Mouse (Mus musculus) lung, postnatal 0 days (tissue): ENCODE results near the gene Sntb2. TPM values are rescaled to one million over a fixed set of nuclear protein-coding genes. Genes with fewer than 3 reads are reported as not detected.
A peak's percentile ranks its signal among the peaks of the same experiment; 100 is the strongest.
"Not testable (repeated sequence)": the region's sequence is repeated elsewhere in the genome, so short reads cannot be mapped to it uniquely, and the experiment has no call there.

Source experiments
- ATAC-seq: fragments of 200-750 bp; cut with Nextera tagmentation; 2 replicates; pipeline ENCODE4 v1.8.0; 2017; ENCODE audit warnings: moderate library complexity
- DNase-seq: peaks from one replicate; pipeline ENCODE4 v3.0.0-alpha.2; 2016; ENCODE audit warnings: low spot score
- H3K27ac ChIP-seq: fragments of 300-500 bp; sonication (generic); 2 replicates; pipeline ENCODE4 v1.5.1; 2014; ENCODE audit warnings: antibody characterized with exemption, mild to moderate bottlenecking, low read length, mixed read lengths
- H3K27me3 ChIP-seq: fragments of 300-500 bp; sonication (generic); replicated peaks from 2 replicates; pipeline ENCODE4 v1.6.1; 2014; ENCODE audit warnings: low read length, mixed read lengths; ENCODE audit not compliant: insufficient read depth
- H3K36me3 ChIP-seq: fragments of 300-500 bp; sonication (generic); 2 replicates; pipeline ENCODE4 v1.6.1; 2014; ENCODE audit warnings: low read length, mixed read lengths; ENCODE audit not compliant: insufficient read depth
- H3K4me1 ChIP-seq: fragments of 300-500 bp; sonication (generic); 2 replicates; pipeline ENCODE4 v1.6.1; 2014; ENCODE audit warnings: antibody characterized with exemption, low read depth, low read length, mixed read lengths; ENCODE audit not compliant: insufficient read depth
- H3K4me2 ChIP-seq: fragments of 300-500 bp; sonication (generic); replicated peaks from 2 replicates; pipeline ENCODE4 v1.6.1; 2014; ENCODE audit warnings: low read depth, mild to moderate bottlenecking, low read length, moderate library complexity, mixed read lengths
- H3K4me3 ChIP-seq: fragments of 300-500 bp; sonication (generic); 2 replicates; pipeline ENCODE4 v1.5.1; 2014; ENCODE audit warnings: low read depth, low read length
- H3K9ac ChIP-seq: fragments of 300-500 bp; sonication (generic); replicated peaks from 2 replicates; pipeline ENCODE4 v1.6.1; 2014; ENCODE audit warnings: low read depth, mild to moderate bottlenecking
- H3K9me3 ChIP-seq: fragments of 300-500 bp; sonication (generic); 2 replicates; pipeline ENCODE4 v1.6.1; 2016; ENCODE audit warnings: low read length, mixed read lengths
- CTCF ChIP-seq: IDR thresholded peaks from 2 replicates; pipeline ENCODE4 v1.5.1; 2016; ENCODE audit warnings: antibody characterized with exemption, mild to moderate bottlenecking
- EP300 ChIP-seq: IDR thresholded peaks from 2 replicates; pipeline ENCODE4 v1.6.1; 2016; ENCODE audit warnings: antibody characterized with exemption, mild to moderate bottlenecking, control low read depth
- WGBS: fragments of 180-500 bp; shearing (Covaris S2); extraction: QIAGEN DNeasy Blood & Tissue Kit; methylation state at CpG from one replicate; pipeline ENCODE4 v1.1.7; 2014; 5-methylcytosine and 5-hydroxymethylcytosine counted together
- polyA plus RNA-seq: library from polyadenylated mRNA; unstranded; fragments of >200 nt; fragmentation: Nextera tagmentation; extraction: Ambion mirVana; gene quantifications from 2 replicates; pipeline ENCODE4 v1.2.1, GENCODE M21; 2015

The Sntb2 gene
- polyA plus RNA-seq, 1 experiment from 2014 or later, result 13.4 TPM

DNA sequence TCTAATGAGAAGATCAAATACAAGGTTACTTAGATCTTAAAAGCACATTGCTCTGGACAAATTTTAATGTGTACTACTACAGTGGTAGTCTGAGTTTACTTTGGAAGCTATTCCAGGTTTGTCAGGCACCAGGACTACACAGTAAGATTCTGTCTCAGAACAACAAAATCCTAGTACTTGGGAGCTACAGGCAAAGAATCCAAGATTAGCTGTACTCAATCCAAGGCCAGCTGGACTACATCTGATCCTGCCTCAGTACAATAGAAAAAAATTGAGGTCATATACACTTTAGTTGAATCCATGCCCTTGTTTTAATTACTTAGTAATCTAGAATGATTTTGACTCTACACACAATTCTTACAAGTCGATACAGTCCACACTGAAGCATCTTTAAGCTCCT lies 79.4 kb downstream of the Sntb2 start:
- ATAC-seq, result peak; percentile 54

GRCm38 (mm10) chr8:107023479-107023878 lies 87.9 kb downstream of the Sntb2 start:
- no peak overlapping the region for H3K4me2 ChIP-seq
- H3K9ac ChIP-seq, result no peak overlapping the region
- no peak for DNase-seq
- TF ChIP-seq CTCF (no peak), EP300 (no peak)
- no peak overlapping the region for H3K4me3 ChIP-seq
- no peaks in the 10 kb centered on the region for H3K9me3 ChIP-seq
- no peaks in the 10 kb centered on the region for H3K27me3 ChIP-seq
- H3K4me1 ChIP-seq, result no peaks in the 10 kb centered on the region
- WGBS, result 91% methylated on average over 8 of the region's 8 CpGs
- no peak for ATAC-seq
- no peak overlapping the region for H3K27ac ChIP-seq
- no peaks in the 10 kb centered on the region for H3K36me3 ChIP-seq

More for the DNA sequence above, 79.4 kb downstream of the Sntb2 start:
- 61% methylated on average over 1 of the region's 1 CpGs for WGBS
- Histone ChIP-seq H3K27me3 (no peaks in the 10 kb centered on the region), H3K9ac (no peak overlapping the region), H3K36me3 (peaks cover 12% of the 10 kb centered on the region; the same call in 1 of the 2 replicates), H3K9me3 (no peaks in the 10 kb centered on the region), H3K4me1 (no peaks in the 10 kb centered on the region), H3K27ac (0 out of 2 replicates have a peak overlapping the region, but pooled peaks have one; percentile 14), H3K4me3 (no peak overlapping the region), H3K4me2 (no peak overlapping the region)
- DNase-seq, result peak; percentile 46
- TF ChIP-seq EP300, result no peak
- TF ChIP-seq CTCF, result no peak

- no peak overlapping the region for H3K27ac ChIP-seq
- no peak overlapping the region for H3K9ac ChIP-seq
- WGBS, result 49% methylated on average over 3 of the region's 3 CpGs
- no peak overlapping the region for H3K4me2 ChIP-seq
- no peaks in the 10 kb centered on the region for H3K36me3 ChIP-seq
- ATAC-seq (no peak), DNase-seq (no peak)
- H3K9me3 ChIP-seq, result no peaks in the 10 kb centered on the region
- H3K4me1 ChIP-seq, result peaks cover 6% of the 10 kb centered on the region; the same call in 1 of the 2 replicates
- H3K4me3 ChIP-seq, result no peak overlapping the region
- no peaks in the 10 kb centered on the region for H3K27me3 ChIP-seq
- TF ChIP-seq CTCF (no peak), EP300 (no peak)
Measured at GRCm38 (mm10) chr8:107029310-107029709, 93.8 kb downstream of the Sntb2 start.

DNA sequence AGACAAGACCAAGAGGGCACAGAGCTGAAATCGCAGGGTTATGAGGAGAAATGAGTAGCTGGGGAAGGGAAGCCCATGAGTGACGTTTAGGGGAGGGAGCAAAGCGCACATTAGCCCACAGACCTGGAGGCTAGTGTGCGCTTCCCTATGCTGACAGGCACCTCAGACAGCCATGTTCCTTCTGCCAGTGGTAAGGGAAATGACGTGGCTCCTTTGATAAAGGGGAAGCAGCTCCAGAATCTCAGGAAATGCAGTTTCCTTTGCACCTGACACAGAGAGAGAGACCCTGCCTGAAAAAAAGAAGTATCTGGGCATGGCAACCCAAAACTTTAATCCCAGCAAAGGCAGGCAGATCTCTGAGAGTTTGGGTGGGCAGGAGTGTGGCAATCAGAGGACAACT lies 94.5 kb downstream of the Sntb2 start:
- Histone ChIP-seq H3K27ac (0 out of 2 replicates have a peak overlapping the region, but pooled peaks have one; percentile 9), H3K9me3 (no peaks in the 10 kb centered on the region), H3K4me1 (peaks cover 6% of the 10 kb centered on the region; the same call in 1 of the 2 replicates), H3K4me3 (no peak overlapping the region), H3K4me2 (no peak overlapping the region), H3K36me3 (no peaks in the 10 kb centered on the region), H3K9ac (no peak overlapping the region), H3K27me3 (no peaks in the 10 kb centered on the region)
- ATAC-seq (no peak), DNase-seq (peak; percentile 35)
- WGBS, result 56% methylated on average over 5 of the region's 5 CpGs
- TF ChIP-seq EP300, result no peak
- no peak for TF ChIP-seq CTCF

DNA sequence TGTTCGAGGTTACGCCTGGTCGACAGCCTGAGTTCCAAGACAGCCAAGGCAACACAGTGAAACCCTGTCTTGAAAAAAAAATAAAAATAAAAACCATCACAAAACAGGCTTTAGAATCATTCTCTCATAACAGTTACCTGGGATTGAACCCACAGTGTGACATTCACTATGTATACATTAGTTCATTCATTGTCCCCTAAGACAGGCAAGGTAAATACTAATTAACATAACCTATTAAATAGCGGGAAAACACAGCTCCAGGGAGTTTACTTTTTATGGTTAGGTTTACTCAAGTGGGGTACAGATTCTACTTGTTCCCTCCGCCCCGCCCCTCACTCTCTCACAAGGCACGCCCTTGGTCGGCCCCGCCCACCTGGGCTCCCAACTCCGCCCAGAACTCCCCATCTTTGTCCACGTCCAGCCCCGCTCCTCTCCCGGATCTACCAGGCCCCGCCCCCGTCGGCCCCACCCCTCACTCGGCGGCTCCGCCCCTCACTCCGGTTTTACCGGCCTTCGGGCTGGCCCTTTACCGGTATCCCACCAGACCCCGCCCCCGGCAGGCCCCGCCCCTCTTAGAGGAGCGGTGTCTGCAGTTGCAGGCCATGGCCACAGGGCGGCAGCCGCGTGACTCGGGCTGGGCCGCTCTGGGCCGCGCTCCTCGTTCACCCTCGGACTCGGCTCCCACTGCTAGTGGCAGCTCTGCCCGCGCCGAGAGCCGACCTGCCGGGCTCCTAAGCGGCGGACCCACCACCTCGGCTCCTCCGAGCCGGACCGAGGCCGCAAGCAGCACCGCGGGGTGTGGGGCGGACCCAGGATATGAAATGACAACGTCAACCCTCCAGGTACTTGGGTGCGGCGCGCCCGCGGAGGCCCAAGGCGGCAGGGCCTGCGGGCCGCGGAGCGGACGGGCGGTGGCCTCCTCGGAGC lies 95.4 kb downstream of the Sntb2 start, which contains the start of gene Vps4a:
Gene Vps4a (plus strand): TSS at position 573 of the 927 bp plus-strand sequence.
- 7% methylated on average over 49 of the region's 66 CpGs for WGBS
- H3K4me1 ChIP-seq, result peaks cover 6% of the 10 kb centered on the region; the same call in 1 of the 2 replicates
- TF ChIP-seq EP300 (no peak), CTCF (peak; percentile 93)
- peak within 1 kb of the TSS; percentile 88 for H3K4me3 ChIP-seq
- peak; percentile 96 for ATAC-seq
- H3K9me3 ChIP-seq, result no peaks in the 10 kb centered on the region
- peak within 1 kb of the TSS; percentile 87 for H3K27ac ChIP-seq
- peak within 1 kb of the TSS; percentile 95 for H3K9ac ChIP-seq
- H3K36me3 ChIP-seq, result 0 out of 2 replicates have a peak, but pooled peaks cover 5% of the 10 kb centered on the region
- H3K4me2 ChIP-seq, result peak within 1 kb of the TSS; percentile 81
- H3K27me3 ChIP-seq, result no peaks in the 10 kb centered on the region
- peak; percentile 96 for DNase-seq

DNA sequence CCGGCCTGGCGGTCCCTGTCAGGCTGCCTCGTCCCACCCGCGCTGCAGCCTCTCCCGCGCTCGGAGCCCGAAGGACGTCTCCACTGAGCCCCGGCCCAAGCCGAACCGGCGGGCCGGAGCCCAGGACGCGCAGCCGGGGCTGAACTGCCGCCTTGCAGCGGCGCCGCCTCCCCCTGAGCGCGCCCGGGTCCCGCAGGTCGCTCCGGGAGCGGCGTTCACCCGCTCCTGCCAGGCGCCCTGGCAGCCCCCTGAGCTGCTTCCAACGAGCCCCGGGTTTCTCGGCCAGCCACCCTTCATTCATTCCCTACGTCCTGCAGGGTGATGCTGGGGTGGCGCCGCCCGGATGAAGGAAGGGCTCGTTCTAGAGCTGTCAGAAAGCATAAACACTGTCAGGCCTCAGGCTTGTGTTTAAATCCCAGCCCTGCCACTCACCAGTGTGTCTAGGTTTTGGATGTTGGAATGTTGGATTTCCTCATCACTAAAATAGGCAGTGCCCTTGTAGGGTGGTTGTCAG lies 96.1 kb downstream of the Sntb2 start:
- ATAC-seq (peak; percentile 4; the same call in 1 of the 2 replicates), DNase-seq (peak; percentile 44)
- H3K4me1 ChIP-seq, result peaks cover 6% of the 10 kb centered on the region; the same call in 1 of the 2 replicates
- no peaks in the 10 kb centered on the region for H3K9me3 ChIP-seq
- H3K36me3 ChIP-seq, result 0 out of 2 replicates have a peak, but pooled peaks cover 5% of the 10 kb centered on the region
- H3K27ac ChIP-seq, result peak overlapping the region; percentile 87
- H3K4me2 ChIP-seq, result peak overlapping the region; percentile 81
- peak overlapping the region; percentile 95 for H3K9ac ChIP-seq
- H3K4me3 ChIP-seq, result peak overlapping the region; percentile 88
- WGBS, result 0% methylated on average over 25 of the region's 40 CpGs
- no peak for TF ChIP-seq EP300
- TF ChIP-seq CTCF, result 0 out of 2 replicates have a peak, but pooled peaks have one; percentile 3
- H3K27me3 ChIP-seq, result no peaks in the 10 kb centered on the region

DNA sequence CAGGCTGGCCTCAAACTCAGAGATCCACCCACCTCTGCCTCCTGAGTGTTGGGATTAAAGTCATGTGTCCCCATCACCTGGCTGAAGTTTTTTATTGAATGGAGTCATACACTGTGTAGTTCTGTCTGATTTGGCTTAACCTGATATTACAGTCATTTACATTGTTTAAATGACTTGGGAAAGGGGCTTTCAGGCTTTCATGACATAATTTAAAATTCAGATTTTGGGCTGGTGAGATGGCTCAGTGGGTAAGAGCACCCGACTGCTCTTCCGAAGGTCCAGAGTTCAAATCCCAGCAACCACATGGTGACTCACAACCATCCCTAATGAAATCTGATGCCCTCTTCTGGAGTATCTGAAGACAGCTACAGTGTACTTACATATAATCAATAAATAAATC lies 98.1 kb downstream of the Sntb2 start:
- H3K4me1 ChIP-seq, H3K36me3 ChIP-seq, H3K27ac ChIP-seq, H3K4me2 ChIP-seq, ATAC-seq, H3K27me3 ChIP-seq, H3K9ac ChIP-seq, H3K4me3 ChIP-seq, H3K9me3 ChIP-seq, DNase-seq: not testable (repeated sequence)
- 98% methylated on average over 2 of the region's 2 CpGs for WGBS
